Mouse (Mus musculus) CH12.LX (cell line): ENCODE results near the gene Gm20388. TPM values are rescaled to one million over a fixed set of nuclear protein-coding genes. Genes with fewer than 3 reads are reported as not detected.
A peak's percentile ranks its signal among the peaks of the same experiment; 100 is the strongest.

Experiments
- DNase-seq: peaks from one replicate; pipeline ENCODE4 v3.0.0-alpha.2; 2013; ENCODE audit errors: extremely low read depth
- H3K27ac ChIP-seq: 2 replicates; pipeline ENCODE4 v1.5.1; 2012; ENCODE audit warnings: low read depth, mild to moderate bottlenecking, control low read depth, moderate library complexity; ENCODE audit not compliant: insufficient read depth
- H3K27me3 ChIP-seq: replicated peaks from 2 replicates; pipeline ENCODE3; 2012; ENCODE audit warnings: inconsistent platforms
- H3K36me3 ChIP-seq, 2 experiments: replicated peaks in 1 of 2; 2 replicates each; pipeline versions ENCODE3 to v1.6.1; 2012; ENCODE audit warnings: inconsistent platforms in 1 of 2, low read length in 1 of 2, mild to moderate bottlenecking in 1 of 2, mixed read lengths in 1 of 2, moderate library complexity in 1 of 2; ENCODE audit not compliant: control insufficient read depth in 1 of 2, insufficient read depth in 1 of 2
- H3K4me1 ChIP-seq, 2 experiments: 2 replicates each; pipeline ENCODE4 v1.6.1; 2012; ENCODE audit warnings: inconsistent platforms in 1 of 2, moderate library complexity in 1 of 2; ENCODE audit not compliant: insufficient read depth in 2 of 2, control insufficient read depth in 1 of 2
- H3K4me2 ChIP-seq: 2 replicates; pipeline ENCODE4 v1.6.1; 2012; ENCODE audit warnings: low read depth, mild to moderate bottlenecking, control low read depth; ENCODE audit not compliant: poor library complexity, insufficient read depth, severe bottlenecking
- H3K4me3 ChIP-seq, 3 experiments: fragments of 150-350 bp in 1 of 3; sonication (generic) in 1 of 3; replicated peaks in 1 of 3; 2 replicates each; pipeline versions ENCODE3 to v1.5.1; 2011 to 2012; ENCODE audit warnings: low read depth in 2 of 3, low read length in 2 of 3, mild to moderate bottlenecking in 2 of 3, moderate library complexity in 2 of 3, control low read depth in 1 of 3, improper control_type of control experiment in 1 of 3, inconsistent platforms in 1 of 3, mixed read lengths in 1 of 3; ENCODE audit not compliant: poor library complexity in 1 of 3
- H3K79me2 ChIP-seq: replicated peaks from 2 replicates; pipeline ENCODE4 v1.6.1; 2012; ENCODE audit warnings: mild to moderate bottlenecking, moderate library complexity; ENCODE audit not compliant: control insufficient read depth, poor library complexity, insufficient read depth, severe bottlenecking; ENCODE audit errors: extremely low read depth
- H3K9ac ChIP-seq: 2 replicates; pipeline ENCODE4 v1.6.1; 2012; ENCODE audit warnings: low read depth, mild to moderate bottlenecking, control low read depth, moderate library complexity; ENCODE audit not compliant: insufficient read depth
- H3K9me3 ChIP-seq: replicated peaks from 2 replicates; pipeline ENCODE3; 2012; ENCODE audit warnings: low read length, inconsistent platforms, mixed read lengths
- BHLHE40 ChIP-seq: IDR thresholded peaks from 2 replicates; pipeline ENCODE4 v1.6.1; 2011; ENCODE audit warnings: mild to moderate bottlenecking, low read depth, low read length, improper control_type of control experiment
- CHD1 ChIP-seq: IDR thresholded peaks from 2 replicates; pipeline ENCODE4 v1.6.1; 2012; ENCODE audit warnings: low read depth, low read length, improper control_type of control experiment, inconsistent platforms
- CHD2 ChIP-seq: IDR thresholded peaks from 2 replicates; pipeline ENCODE4 v1.6.1; 2011; ENCODE audit warnings: low read length, improper control_type of control experiment
- CTCF ChIP-seq, 2 experiments: IDR thresholded peaks in 1 of 2; conservative IDR thresholded peaks in 1 of 2; 2 replicates each; pipeline ENCODE4 v1.5.1; 2011 to 2012; ENCODE audit warnings: low read depth in 2 of 2, low read length in 2 of 2, improper control_type of control experiment in 1 of 2, inconsistent platforms in 1 of 2, mild to moderate bottlenecking in 1 of 2, moderate library complexity in 1 of 2
- E2F4 ChIP-seq: IDR thresholded peaks from 2 replicates; pipeline ENCODE4 v1.6.1; 2011; ENCODE audit warnings: low read depth, low read length, improper control_type of control experiment; ENCODE audit not compliant: insufficient replicate concordance
- ELF1 ChIP-seq: IDR thresholded peaks from 2 replicates; pipeline ENCODE4 v1.6.1; 2014; ENCODE audit warnings: low read depth, mild to moderate bottlenecking, inconsistent platforms, low read length, improper control_type of control experiment
- EP300 ChIP-seq: IDR thresholded peaks from 2 replicates; pipeline ENCODE4 v1.6.1; 2011; ENCODE audit warnings: low read length, improper control_type of control experiment
- ETS1 ChIP-seq: conservative IDR thresholded peaks from 2 replicates; pipeline ENCODE4 v1.6.1; 2012; ENCODE audit warnings: low read depth, mild to moderate bottlenecking, inconsistent platforms, low read length, improper control_type of control experiment, moderate library complexity
- GABPA ChIP-seq: IDR thresholded peaks from 2 replicates; pipeline ENCODE4 v1.6.1; 2012; ENCODE audit warnings: low read depth, low read length, improper control_type of control experiment, inconsistent platforms; ENCODE audit not compliant: insufficient replicate concordance
- HCFC1 ChIP-seq: IDR thresholded peaks from 2 replicates; pipeline ENCODE4 v1.6.1; 2012; ENCODE audit warnings: low read depth, mild to moderate bottlenecking, inconsistent platforms, low read length, improper control_type of control experiment
- IRF4 ChIP-seq: IDR thresholded peaks from 2 replicates; pipeline ENCODE4 v1.6.1; 2014; ENCODE audit warnings: low read depth, mild to moderate bottlenecking, inconsistent platforms, low read length, improper control_type of control experiment
- JUN ChIP-seq: IDR thresholded peaks from 2 replicates; pipeline ENCODE4 v1.6.1; 2011; ENCODE audit warnings: low read depth, mild to moderate bottlenecking, low read length, improper control_type of control experiment, moderate library complexity; ENCODE audit not compliant: insufficient read depth
- JUND ChIP-seq: conservative IDR thresholded peaks from 2 replicates; pipeline ENCODE4 v1.6.1; 2011; ENCODE audit warnings: low read depth, low read length, improper control_type of control experiment
- KAT2A ChIP-seq: IDR thresholded peaks from 2 replicates; pipeline ENCODE4 v1.6.1; 2012; ENCODE audit warnings: low read length, improper control_type of control experiment, inconsistent platforms; ENCODE audit not compliant: insufficient replicate concordance
- MAFK ChIP-seq: IDR thresholded peaks from 2 replicates; pipeline ENCODE4 v1.6.1; 2011; ENCODE audit warnings: low read length, improper control_type of control experiment; ENCODE audit not compliant: insufficient replicate concordance
- MAX ChIP-seq: IDR thresholded peaks from 2 replicates; pipeline ENCODE4 v1.6.1; 2011; ENCODE audit warnings: low read length, improper control_type of control experiment
- MAZ ChIP-seq: IDR thresholded peaks from 2 replicates; pipeline ENCODE4 v1.6.1; 2012; ENCODE audit warnings: low read depth, mild to moderate bottlenecking, inconsistent platforms, low read length, improper control_type of control experiment, moderate library complexity
- MEF2A ChIP-seq: IDR thresholded peaks from 2 replicates; pipeline ENCODE4 v1.6.1; 2014; ENCODE audit warnings: low read depth, mild to moderate bottlenecking, inconsistent platforms, low read length, improper control_type of control experiment, borderline replicate concordance
- MXI1 ChIP-seq: IDR thresholded peaks from 2 replicates; pipeline ENCODE4 v1.6.1; 2011; ENCODE audit warnings: mild to moderate bottlenecking, low read depth, low read length, improper control_type of control experiment
- MYC ChIP-seq: IDR thresholded peaks from 2 replicates; pipeline ENCODE4 v1.6.1; 2011; ENCODE audit warnings: low read depth, mild to moderate bottlenecking, improper control_type of control experiment, low read length
- NELFE ChIP-seq: IDR thresholded peaks from 2 replicates; pipeline ENCODE4 v1.6.1; 2011; ENCODE audit warnings: low read depth, low read length, improper control_type of control experiment
- NRF1 ChIP-seq: IDR thresholded peaks from 2 replicates; pipeline ENCODE4 v1.6.1; 2014; ENCODE audit warnings: low read depth, mild to moderate bottlenecking, inconsistent platforms, low read length, improper control_type of control experiment, moderate library complexity
- PAX5 ChIP-seq: IDR thresholded peaks from 2 replicates; pipeline ENCODE4 v1.6.1; 2012; ENCODE audit warnings: low read length, inconsistent platforms, mixed read lengths
- POLR2A ChIP-seq: IDR thresholded peaks from 2 replicates; pipeline ENCODE4 v1.6.1; 2011; ENCODE audit warnings: low read depth, mild to moderate bottlenecking, improper control_type of control experiment, low read length
- POLR2AphosphoS2 ChIP-seq: IDR thresholded peaks from 2 replicates; pipeline ENCODE4 v1.6.1; 2011; ENCODE audit warnings: low read depth, low read length, improper control_type of control experiment
- RAD21 ChIP-seq: IDR thresholded peaks from 2 replicates; pipeline ENCODE4 v1.6.1; 2011; ENCODE audit warnings: low read depth, mild to moderate bottlenecking, low read length, improper control_type of control experiment, moderate library complexity
- RCOR1 ChIP-seq: conservative IDR thresholded peaks from 2 replicates; pipeline ENCODE4 v1.6.1; 2012; ENCODE audit warnings: low read depth, mild to moderate bottlenecking, inconsistent platforms, low read length, improper control_type of control experiment
- SIN3A ChIP-seq: IDR thresholded peaks from 2 replicates; pipeline ENCODE4 v1.6.1; 2012; ENCODE audit warnings: low read length, improper control_type of control experiment, inconsistent platforms
- SMC3 ChIP-seq: IDR thresholded peaks from 2 replicates; pipeline ENCODE4 v1.6.1; 2011; ENCODE audit warnings: low read depth, low read length, improper control_type of control experiment
- TBP ChIP-seq: conservative IDR thresholded peaks from 2 replicates; pipeline ENCODE4 v1.6.1; 2011; ENCODE audit warnings: low read depth, low read length, improper control_type of control experiment
- TCF12 ChIP-seq: IDR thresholded peaks from 2 replicates; pipeline ENCODE4 v1.6.1; 2014; ENCODE audit warnings: low read depth, mild to moderate bottlenecking, inconsistent platforms, low read length, improper control_type of control experiment
- UBTF ChIP-seq: IDR thresholded peaks from 2 replicates; pipeline ENCODE4 v1.6.1; 2012; ENCODE audit warnings: low read depth, mild to moderate bottlenecking, inconsistent platforms, low read length, improper control_type of control experiment, moderate library complexity
- USF1 ChIP-seq: IDR thresholded peaks from 2 replicates; pipeline ENCODE4 v1.6.1; 2014; ENCODE audit warnings: low read depth, mild to moderate bottlenecking, inconsistent platforms, low read length, improper control_type of control experiment
- USF2 ChIP-seq: conservative IDR thresholded peaks from 2 replicates; pipeline ENCODE4 v1.6.1; 2011; ENCODE audit warnings: low read depth, low read length, improper control_type of control experiment
- ZC3H11A ChIP-seq: IDR thresholded peaks from 2 replicates; pipeline ENCODE4 v1.6.1; 2012; ENCODE audit warnings: low read depth, mild to moderate bottlenecking, inconsistent platforms, low read length, improper control_type of control experiment
- ZKSCAN1 ChIP-seq: IDR thresholded peaks from 2 replicates; pipeline ENCODE4 v1.6.1; 2012; ENCODE audit warnings: low read depth, inconsistent platforms, low read length, improper control_type of control experiment, borderline replicate concordance
- ZMIZ1 ChIP-seq: IDR thresholded peaks from 2 replicates; pipeline ENCODE4 v1.6.1; 2012; ENCODE audit warnings: low read depth, mild to moderate bottlenecking, inconsistent platforms, low read length, improper control_type of control experiment
- ZNF384 ChIP-seq: IDR thresholded peaks from 2 replicates; pipeline ENCODE4 v1.6.1; 2012; ENCODE audit warnings: low read depth, low read length, improper control_type of control experiment, inconsistent platforms
- dilution Hi-C: fragments of 300-500 bp; cut with MboI; formaldehyde crosslinking; loops from 2 replicates; pipeline ENCODE4 v1.14.3; 2020; ENCODE audit warnings: low sequenced_read_pairs; ENCODE audit not compliant: extremely low pct_unique_long_range_greater_than_20kb, extremely low pct_ligation_motif_present
- in situ Hi-C: fragments of 300-500 bp; cut with MboI; formaldehyde crosslinking; loops from 3 replicates; pipeline ENCODE4 v1.14.3; 2019; ENCODE audit warnings: low sequenced_read_pairs, low pct_ligation_motif_present, low pct_unique_long_range_greater_than_20kb, mixed read lengths
- polyA plus RNA-seq: library from polyadenylated mRNA; unstranded; fragments of >175 nt; gene quantifications from 2 replicates; pipeline ENCODE4 v1.2.1, GENCODE M21; 2012; ENCODE audit warnings: low read depth; ENCODE audit not compliant: insufficient read length
- total RNA-seq, 2 experiments: library from RNA; depleted of rRNA; stranded (reverse); fragments of 300-350 nt in 1 of 2; fragments of >200 nt in 1 of 2; gene quantifications; 2 replicates each; pipeline ENCODE4 v1.2.3; 2012 to 2014

Gene Gm20388
- total and polyA plus RNA-seq, 3 experiments: 14.8 to 26.3 (median 22.2) TPM

GRCm38 (mm10) chr8:122870377-122870863 lies 2959.8 kb downstream of the Gm20388 start:
- Histone ChIP-seq H3K4me2 (peak overlapping the region; percentile 46), H3K27me3 (peaks cover 12% of the 10 kb centered on the region), H3K9ac (peak overlapping the region; percentile 50), H3K27ac (no peak overlapping the region), H3K9me3 (no peaks in the 10 kb centered on the region), H3K79me2 (no peaks in the 10 kb centered on the region), H3K36me3 (no peaks in the 10 kb centered on the region), H3K4me3 (peak overlapping the region; percentile 36 to 60 (median 60)), H3K4me1 (peaks cover 7 to 25% of the 10 kb centered on the region in 2 experiments; a peak in 2 of 4 replicates)
- dilution Hi-C loops (no loop called here), in situ Hi-C loops (no loop called here)
- TF ChIP-seq CTCF (conservative IDR thresholded peaks at IDR 0.05 in 1 of 2, IDR thresholded peaks at IDR 0.05 in 1 of 2; ENCODE audit: low read depth in 2 of 2, low read length in 2 of 2) (no peak), KAT2A (no peak), JUN (no peak), USF1 (no peak), ELF1 (peak; percentile 84), MAX (0 out of 2 replicates have a peak, but pooled peaks have one; percentile 42), PAX5 (no peak), POLR2A (peak; percentile 60), JUND (no peak), MXI1 (peak; percentile 30; the same call in 1 of the 2 replicates), ZMIZ1 (no peak), CHD2 (no peak), NRF1 (peak; percentile 33; the same call in 1 of the 2 replicates), HCFC1 (peak; percentile 12; the same call in 1 of the 2 replicates), BHLHE40 (no peak), RCOR1 (no peak), TCF12 (peak; percentile 84), NELFE (no peak), CHD1 (no peak), RAD21 (no peak), ZC3H11A (no peak), GABPA (no peak), UBTF (no peak), ZNF384 (no peak), MAFK (no peak), MYC (no peak), EP300 (no peak), ZKSCAN1 (no peak), MEF2A (no peak), IRF4 (peak; percentile 24; the same call in 1 of the 2 replicates), ETS1 (peak; percentile 49), USF2 (no peak), SIN3A (peak; percentile 71; the same call in 1 of the 2 replicates), MAZ (no peak), E2F4 (no peak), POLR2AphosphoS2 (no peak), SMC3 (no peak), TBP (no peak)
- DNase-seq: peak; percentile 84
